Mouse (Mus musculus): Measurements from ENCODE around the gene Nhlh1. TPM values are rescaled to one million over a fixed set of nuclear protein-coding genes. Genes with fewer than 3 reads are reported as not detected.
A peak's percentile ranks its signal among the peaks of the same experiment; 100 is the strongest.

Nhlh1 gene
- not detected in 2 replicates for total RNA-seq (2017)

DNA sequence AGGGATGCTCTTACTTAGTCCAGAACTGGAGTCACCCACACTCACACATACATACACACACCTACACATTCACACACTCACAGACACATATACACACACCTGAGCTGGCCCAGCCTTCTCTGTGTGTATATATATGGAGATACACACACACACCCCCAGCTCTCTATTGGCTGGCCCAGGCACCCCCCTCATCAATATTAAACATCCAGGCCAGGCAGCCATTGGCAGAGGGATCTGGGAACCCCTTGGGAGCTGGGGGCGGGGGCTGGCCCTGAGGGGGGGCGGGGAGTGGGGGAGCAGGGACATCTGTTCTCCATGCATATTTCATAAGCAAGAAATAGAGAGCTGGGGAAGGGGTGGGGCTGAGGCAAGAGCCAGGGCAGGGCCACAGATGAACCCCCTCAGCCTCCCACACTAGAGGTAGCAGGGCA lies at the start of gene Nhlh1:
Gene Nhlh1 (minus strand): TSS at position 83 of the 431 bp plus-strand sequence.
- no peak for ATAC-seq (replicated peaks; ENCODE audit: low read depth, poor library complexity, severe bottlenecking)

DNA sequence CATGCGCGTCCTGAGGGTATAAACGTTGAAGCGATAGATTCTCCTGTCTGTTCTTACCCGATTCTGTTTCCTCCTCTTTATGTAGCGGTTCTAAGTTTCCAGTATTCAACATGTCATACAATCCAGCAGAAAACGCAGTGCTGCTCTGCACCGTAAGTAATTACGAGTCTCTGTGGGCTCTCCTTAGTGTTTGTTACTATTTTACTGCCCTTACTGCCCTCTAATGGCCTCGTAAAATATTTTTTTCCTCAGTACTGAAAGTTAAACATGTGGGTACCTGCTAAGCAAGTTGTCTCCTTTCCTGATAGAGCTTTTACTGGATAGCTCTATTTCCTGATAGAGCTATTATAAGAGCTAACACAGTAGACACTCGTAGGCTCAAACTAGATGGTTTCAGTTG lies 47.7 kb upstream of the Nhlh1 start:
- no peak for ATAC-seq (replicated peaks; ENCODE audit: low read depth, poor library complexity, severe bottlenecking)

DNA sequence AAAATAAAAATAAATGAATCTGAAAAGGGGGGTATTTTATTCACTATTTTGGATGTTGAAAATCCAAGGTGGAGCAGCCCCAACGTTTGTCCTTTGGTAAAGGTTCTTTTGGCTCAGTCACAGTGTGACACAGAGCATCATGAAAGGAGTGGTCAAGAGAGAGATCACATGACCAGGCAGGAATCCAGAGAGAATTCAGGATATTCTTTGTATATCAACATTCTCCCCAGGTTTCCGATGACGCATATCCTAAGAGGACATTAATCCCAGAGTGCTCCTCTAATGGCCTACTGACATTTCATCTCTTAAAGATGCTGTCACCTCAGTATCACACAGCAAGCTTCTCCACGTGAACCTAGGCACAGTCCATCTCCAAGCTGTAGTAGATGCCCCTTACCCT lies 46.2 kb upstream of the Nhlh1 start:
- no peak for ATAC-seq (replicated peaks; ENCODE audit: low read depth, poor library complexity, severe bottlenecking)

DNA sequence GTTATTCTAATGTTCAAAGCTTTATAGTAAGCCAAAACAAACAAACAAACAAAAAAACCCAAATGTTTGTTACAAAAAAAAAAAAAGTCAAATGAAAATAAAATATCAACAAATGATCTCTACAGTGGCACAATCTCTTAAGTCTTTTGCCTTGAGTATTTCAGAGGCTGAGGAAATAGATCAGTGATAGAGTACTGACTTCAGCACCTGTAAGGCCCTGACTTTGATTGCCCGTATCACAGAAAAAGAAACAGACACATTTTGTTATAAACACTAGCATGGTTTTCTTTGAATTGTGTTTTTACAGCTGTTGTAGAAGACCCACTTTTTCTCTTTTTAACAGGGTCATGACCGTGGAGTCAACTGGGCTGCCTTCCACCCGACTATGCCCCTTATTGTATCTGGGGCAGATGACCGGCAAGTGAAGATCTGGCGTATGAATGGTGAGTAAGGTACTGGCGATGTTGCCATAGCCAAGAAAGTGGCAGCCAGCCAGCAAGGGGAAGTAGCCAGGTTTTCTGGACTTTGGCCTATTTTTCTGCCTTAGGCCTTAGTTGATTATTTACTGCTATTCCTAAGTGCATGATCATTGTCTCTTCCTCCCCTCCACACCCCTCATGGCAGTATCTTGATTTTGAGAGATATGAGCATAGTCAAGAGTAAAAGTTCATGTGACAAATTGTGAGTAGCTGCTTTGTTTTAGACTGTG lies 42.1 kb upstream of the Nhlh1 start:
- ATAC-seq (replicated peaks; ENCODE audit: low read depth, poor library complexity, severe bottlenecking): no peak

DNA sequence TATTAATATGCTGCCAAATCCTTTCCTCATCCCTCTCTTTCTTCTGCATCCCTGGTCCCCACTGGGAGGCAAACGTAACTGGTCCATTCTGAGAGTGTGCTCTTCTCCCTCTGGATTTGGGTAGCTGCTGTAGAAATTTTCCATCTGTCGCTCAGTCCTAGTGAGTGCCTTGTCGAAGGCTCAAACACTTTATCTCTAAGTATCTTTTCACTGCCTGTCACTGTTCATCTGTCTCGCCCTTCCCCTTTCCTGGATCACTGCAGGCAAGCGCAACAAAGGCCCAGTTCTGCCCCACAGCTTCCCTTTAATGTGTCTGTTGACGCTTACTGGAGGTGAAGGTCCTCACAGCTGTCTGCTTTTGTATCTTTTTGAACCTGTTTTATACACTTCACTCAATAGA lies 37.8 kb upstream of the Nhlh1 start:
- ATAC-seq (replicated peaks; ENCODE audit: low read depth, poor library complexity, severe bottlenecking): no peak

DNA sequence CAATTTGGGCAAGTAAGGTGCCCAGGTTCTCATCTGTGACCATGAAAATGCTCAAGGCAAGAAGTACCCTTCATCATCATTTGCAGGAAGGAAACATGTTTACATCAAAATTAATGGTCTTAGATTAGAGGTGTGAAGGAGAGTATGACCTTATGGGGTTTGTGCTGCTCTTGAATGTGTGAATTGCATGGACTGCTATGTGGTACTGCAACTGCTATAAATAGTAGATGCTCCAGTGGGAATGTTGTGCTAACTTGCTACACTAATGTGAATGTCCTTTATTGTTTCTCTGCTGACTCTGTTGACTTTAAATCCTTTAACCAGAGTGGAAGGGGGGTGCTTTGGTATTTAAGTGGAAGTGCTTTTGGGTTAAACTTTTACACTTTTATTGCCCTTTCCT lies 36.9 kb upstream of the Nhlh1 start:
- no peak for ATAC-seq (replicated peaks; ENCODE audit: low read depth, poor library complexity, severe bottlenecking)

DNA sequence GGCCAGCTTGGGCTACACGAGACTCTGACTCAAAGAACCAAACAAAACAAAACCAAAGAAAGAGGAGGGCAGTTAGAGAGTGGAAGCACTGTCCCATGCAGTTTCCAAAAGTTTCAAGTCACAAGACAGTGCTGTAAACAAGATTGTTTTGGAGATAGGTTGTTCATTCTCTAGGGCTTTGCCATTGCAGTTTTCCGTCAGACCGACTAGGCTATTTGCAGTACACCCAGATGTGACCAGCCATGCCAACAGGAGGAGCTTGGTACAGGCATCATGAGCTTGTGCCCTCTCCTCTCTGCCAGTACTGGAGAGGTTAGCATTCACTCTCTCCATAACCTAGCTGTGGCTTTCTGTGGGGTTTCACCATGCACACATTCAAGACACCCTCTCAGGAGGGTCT lies 36.1 kb upstream of the Nhlh1 start:
- ATAC-seq (replicated peaks; ENCODE audit: low read depth, poor library complexity, severe bottlenecking): no peak

DNA sequence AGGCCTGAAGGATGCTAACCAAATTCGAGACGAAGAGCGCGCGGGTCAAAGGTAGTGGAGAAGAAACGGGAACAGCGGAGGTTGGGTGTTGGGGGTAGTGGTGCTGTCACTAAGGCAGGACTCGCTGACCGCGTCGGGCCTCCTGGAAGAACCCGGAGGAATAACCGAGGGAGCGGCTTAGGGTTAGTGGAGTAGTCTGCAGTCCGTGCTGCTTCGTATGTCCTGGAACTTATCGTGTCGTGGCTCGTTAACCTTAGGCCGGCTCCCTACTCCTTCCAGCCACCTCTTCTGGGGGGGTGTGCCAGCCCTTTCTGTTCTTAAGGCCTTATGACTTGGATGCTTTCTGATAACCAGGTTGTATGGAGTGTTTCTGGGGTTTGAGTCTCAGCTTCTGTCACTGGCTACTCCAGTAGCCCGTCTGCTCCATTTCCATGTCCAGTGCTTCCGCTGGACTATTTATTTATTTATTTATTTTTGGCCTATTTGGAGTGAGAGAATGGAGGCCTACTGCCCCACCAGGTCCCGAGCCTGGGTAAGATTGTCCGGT lies 25.6 kb upstream of the Nhlh1 start:
- no peak; the same call in none of the 2 replicates for ATAC-seq (replicated peaks; ENCODE audit: low read depth, poor library complexity, severe bottlenecking)

DNA sequence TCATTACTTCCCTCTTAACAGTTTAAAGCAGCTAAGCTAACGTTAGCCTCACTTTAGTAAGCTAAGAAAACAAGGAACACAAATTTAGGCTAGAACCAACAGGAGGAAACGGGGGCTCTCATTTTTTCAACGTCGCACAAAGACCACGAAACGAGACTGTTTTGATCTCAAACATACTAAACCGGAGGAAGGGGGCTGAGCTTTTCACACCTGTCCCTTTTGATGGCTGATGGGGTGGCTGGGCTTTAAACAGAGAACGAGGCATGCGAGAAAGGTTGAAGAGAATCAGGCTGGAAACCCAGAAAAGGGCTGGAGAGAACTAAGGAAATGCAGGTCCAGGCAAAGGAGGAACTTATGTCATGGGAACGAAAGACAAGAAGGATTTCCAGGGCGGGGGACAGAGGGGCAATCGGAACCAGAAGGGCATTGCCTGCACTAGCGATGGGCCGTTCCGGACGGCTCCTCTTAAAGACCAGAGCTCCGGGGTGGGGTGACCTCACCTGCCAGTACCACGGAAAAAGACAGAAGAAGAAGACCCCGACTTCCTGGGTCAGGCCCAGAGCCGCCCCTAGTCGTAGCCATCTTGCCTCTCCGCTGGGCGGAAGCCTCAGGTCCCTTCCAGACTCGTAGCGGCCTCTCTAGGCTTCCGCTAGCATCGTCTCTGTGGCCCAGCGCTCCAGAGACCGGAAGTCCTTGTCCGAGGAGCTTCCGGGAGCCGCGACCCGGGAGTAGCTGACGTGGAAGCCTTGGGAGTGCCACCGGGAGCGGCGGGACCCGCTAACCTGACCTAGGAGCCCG lies 24.9 kb upstream of the Nhlh1 start, which contains the start of the genes Copa and Ncstn:
Gene Copa (plus strand): TSS at position 429 of the 798 bp plus-strand sequence.
Gene Ncstn (minus strand): TSS at position 695 of the 798 bp plus-strand sequence.
- peak; percentile 99 for ATAC-seq (replicated peaks; ENCODE audit: low read depth, poor library complexity, severe bottlenecking)

DNA sequence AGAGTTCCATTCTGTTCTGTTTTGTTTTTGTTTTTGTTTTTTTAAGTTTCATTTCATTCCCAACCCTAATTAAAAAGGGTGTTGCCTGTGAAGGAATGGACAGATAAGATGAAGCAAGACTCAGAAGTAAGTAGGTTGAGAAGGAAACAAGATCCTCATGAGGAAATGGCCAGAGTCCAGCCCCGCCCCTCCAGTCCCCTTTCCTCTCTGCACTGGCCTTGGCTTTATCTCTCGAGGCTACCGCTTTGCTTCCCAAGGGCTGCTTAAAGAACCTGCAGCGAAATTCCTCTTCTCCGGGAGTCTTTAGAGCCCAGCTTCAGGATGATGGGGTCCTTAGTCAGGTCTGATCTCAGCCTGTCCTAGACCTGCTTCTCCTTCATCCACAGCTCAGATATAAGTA lies 20.6 kb upstream of the Nhlh1 start:
- no peak for ATAC-seq (replicated peaks; ENCODE audit: low read depth, poor library complexity, severe bottlenecking)

DNA sequence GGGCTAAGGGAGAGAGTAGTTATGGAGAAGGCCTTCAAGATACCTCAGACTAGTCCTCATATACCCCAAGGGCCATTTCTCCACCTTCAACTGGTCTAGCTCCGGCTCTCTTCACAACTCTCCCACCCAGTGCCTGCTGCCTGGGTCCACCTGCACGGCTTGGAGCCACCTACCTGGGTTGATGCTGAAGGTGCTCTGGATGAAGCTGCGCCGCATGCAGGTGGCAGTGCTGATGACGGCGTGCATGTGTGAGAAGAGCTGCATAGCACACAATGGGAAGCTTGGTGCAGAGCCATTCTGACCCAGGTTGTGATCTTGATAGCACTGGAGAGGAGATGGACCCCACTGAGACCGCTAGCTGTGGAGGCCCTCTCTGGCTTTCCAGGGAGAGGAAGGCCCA lies 15.2 kb upstream of the Nhlh1 start:
- no peak for ATAC-seq (replicated peaks; ENCODE audit: low read depth, poor library complexity, severe bottlenecking)

DNA sequence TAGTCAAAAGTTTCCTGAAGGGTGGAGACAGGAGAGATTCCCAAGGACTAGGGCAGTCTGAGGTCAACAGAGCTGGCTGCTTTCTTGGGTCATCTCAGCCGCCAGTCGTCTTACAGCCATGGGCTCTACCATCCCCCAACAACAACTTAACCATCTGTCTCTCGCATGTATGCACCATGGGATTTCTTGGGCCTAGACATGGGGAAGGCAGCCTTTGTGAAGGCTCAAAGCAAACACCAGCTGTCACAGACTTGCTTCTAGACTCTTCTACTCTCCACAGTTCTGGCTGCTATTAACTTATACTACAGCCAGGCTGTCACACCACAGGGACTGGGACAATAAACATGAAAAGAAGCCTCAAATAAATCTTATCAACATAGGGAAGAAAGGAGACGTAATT lies 14.2 kb upstream of the Nhlh1 start:
- ATAC-seq (replicated peaks; ENCODE audit: low read depth, poor library complexity, severe bottlenecking): no peak

DNA sequence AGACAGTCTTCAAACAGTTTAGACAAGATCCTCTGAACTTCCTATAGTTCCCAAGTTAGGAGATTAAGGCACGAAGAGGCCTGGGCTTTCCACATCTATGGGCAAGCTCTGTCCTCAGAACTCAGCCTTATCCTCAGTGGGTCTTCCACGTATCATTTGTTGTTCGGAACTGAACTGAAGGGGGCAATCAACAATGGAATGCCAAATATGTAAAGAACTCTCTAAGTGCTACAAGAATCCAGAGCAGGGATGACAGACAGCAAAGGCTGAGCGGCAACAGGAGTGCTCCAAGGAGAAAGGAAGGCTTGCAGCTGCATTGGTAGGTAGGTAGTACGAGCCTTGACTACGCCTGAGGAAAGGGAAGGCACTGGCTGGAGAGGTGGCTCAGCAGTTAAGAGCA lies 12.9 kb upstream of the Nhlh1 start:
- no peak for ATAC-seq (replicated peaks; ENCODE audit: low read depth, poor library complexity, severe bottlenecking)

DNA sequence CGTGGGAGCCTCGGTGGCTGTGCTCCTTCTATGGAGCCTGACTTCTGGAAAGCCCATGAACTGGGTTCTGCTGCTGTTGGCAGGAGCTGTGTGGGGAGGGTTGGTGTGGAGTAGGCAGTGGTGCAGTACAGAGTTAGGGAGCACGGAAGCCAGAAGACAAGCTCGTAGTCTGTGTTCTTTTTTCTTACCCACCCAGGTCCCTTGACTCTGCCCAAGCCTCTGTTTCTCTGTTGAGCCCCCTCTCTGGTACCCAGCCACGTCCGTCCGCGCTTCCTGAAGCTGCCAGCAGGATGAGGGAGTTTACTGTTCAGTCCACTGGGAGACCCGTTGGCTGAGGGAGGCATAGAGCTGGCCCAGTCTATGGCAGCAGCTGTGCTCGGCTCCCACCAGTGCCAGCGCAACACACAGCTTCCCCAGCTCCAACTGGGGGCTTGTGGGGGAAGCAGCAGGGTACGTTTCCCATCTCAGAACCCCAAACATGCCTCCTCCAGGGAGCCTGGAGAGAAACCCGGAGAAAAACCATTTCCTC lies 7.3 kb upstream of the Nhlh1 start:
- no peak for ATAC-seq (replicated peaks; ENCODE audit: low read depth, poor library complexity, severe bottlenecking)

DNA sequence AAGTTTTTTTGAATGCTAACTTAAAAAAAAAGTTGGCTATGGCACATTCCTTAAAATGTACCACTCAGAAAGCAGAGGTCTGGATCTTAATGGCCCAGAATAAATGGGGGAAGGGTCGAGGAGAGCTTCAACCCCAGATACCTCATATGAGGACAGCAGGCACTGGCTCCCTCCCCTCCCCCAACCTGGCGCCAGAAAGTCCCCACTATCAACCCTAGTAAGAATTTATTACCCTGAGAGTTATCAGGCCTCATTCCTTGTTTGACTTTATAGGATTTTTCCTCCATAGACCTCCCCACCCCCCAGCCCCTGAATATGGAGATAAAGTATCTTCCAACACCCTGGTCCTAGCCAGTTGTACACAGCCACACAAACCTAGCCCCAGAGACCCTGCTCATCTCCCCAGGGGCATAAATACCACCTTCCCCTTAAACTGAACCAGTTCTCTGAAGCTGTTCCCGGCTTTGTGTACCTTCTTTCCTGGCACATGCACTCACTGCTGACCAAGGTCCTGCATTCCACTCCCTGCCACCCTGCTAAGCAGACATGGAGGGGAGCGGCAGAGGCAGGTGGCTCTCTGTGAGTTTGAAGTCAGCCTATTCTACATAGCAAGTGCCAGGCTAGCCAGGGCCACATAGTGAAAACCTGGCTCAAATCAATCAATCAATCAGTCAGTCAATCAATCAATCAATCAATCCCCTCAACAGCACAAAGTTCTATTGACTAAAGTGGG lies 6.1 kb upstream of the Nhlh1 start:
- no peak for ATAC-seq (replicated peaks; ENCODE audit: low read depth, poor library complexity, severe bottlenecking)

DNA sequence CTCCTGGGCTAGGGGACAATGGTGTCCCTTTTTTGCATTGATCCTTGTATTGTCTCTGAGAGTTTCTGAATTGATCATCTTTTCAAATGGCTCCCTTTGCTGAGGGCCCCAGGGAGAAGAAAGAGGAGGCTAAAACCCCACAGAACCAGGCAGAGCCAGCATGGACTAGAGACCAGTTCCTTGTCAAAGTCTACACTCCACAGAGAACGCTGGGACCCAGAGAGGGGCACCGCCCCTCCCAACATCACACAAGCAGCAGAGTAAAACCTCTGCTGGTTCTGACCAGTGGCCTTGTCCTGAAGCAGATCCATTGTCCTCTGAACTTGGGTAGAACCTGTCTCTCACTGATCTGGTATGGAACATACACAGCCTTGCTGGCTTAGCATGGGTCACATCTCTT lies 4.7 kb upstream of the Nhlh1 start:
- no peak for ATAC-seq (replicated peaks; ENCODE audit: low read depth, poor library complexity, severe bottlenecking)

DNA sequence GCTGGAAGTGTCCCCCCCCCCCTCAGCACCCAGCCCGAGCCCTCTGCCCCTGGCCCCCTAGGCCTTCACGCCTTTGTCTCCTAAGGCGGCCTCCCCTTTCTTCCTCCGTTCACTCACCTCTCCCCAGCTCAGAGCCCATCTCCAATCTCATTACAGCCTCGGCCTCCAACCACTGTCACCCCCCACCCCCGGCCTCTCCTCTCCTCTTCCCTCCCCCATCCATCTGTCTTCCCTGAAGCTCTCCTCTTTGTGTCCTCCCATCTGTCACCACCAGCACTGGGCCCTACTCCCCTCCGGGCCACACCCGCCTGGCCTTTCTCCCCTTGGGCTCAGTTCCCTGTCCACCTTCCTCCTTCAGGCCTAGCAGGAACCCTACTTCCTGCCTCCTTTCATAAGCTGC lies 3.8 kb upstream of the Nhlh1 start:
- ATAC-seq (replicated peaks; ENCODE audit: low read depth, poor library complexity, severe bottlenecking): no peak

DNA sequence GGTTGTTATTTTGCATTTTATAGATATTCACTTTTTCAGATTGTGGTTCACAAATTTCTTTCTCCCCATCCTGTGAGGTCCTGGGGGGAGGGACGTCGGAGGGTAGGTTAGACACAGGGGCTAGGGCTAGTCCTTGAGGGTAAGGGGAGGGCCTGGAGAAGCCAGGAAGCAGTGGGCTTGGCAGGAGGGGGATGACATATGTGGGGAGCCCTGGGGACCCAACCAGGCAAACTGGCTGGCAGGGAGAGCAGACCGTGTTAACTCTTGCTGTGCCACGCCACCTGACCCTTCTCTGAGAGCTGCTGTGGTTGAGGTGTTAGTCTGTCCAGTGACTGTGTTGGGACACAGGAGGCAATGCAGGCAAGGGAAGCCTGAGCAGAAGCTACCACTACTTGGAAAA lies 3.3 kb upstream of the Nhlh1 start:
- ATAC-seq (replicated peaks; ENCODE audit: low read depth, poor library complexity, severe bottlenecking): no peak

DNA sequence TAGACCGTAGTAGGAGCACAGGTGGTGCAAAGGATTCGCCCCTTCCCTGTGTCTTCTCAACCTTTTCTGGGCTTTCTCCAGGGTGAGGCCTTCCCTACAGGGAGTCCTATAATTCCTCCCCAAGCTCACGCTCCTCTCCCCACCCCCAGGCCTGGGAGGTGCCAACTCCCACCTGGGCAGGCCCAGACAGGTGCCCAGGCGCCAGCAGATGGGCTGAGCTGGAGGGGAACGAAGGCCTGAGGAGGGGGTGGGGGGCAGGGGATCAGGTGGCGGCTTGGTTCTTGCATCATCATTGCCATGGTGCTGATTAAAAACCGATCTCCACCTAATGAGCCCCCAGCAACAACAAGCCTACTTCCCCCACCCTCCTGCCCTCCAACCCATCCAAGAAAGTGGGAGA lies 1.5 kb upstream of the Nhlh1 start:
- no peak for ATAC-seq (replicated peaks; ENCODE audit: low read depth, poor library complexity, severe bottlenecking)

DNA sequence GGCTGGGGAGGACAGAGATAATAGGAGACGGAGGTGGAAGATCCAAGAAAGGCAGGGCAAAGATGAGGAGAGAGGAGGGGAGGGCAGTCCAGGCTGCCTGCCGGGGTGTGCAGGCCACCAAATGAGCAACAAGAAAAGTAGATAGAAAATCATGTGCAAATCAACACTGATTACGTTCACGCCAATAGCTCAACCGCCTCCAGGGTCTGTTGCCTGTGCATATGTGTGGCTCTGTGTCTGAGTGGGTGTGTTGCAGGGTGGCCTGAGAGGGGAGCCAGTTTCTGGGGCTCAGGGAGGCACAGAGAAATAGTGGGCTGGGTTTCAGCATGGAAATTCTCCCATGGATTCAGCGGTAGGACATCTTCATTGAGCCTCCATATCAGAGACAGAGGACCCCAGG lies 948 bp upstream of the Nhlh1 start:
- no peak for ATAC-seq (replicated peaks; ENCODE audit: low read depth, poor library complexity, severe bottlenecking)
